Mouse (Mus musculus): Measurements from ENCODE around the gene Elf2.

DNA sequence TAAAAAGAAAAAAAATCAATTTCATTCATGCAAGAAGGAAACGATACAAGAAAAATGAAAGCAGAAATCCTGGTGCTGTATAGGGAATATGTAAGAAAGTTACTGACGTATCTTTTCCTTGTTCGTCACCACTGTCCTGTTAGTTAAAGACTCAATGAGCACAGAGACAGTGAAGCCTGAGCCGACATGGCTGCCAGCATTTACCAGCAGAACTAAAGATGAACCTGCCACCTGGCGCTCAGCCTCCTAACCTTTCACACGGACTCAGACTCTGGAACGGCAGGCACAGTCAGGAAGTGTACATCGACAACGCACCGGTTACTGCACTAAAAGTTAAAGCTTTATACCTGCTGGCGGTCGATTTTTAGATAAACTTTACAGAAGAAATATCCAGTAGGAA is 11.9 kb downstream of the Elf2 start:
- TF ChIP-seq POLR2A (IDR thresholded peaks at IDR 0.05; ENCODE audit: borderline replicate concordance, low read depth, low read length) (no peak), CTCF (IDR thresholded peaks at IDR 0.05; ENCODE audit: low read depth, low read length) (no peak)

Measured in bone marrow macrophage, adult 2 months (primary cell).